Mouse (Mus musculus) heart, embryonic 11.5 days (tissue): ENCODE data around the gene Cdc42ep3. TPM values are rescaled to one million over a fixed set of nuclear protein-coding genes. Genes with fewer than 3 reads are reported as not detected.

Experiments used
- ATAC-seq: fragments of 200-750 bp; cut with Nextera tagmentation; replicated peaks from 2 replicates; pipeline ENCODE4 v1.8.0; 2017; ENCODE audit warnings: moderate library complexity; ENCODE audit not compliant: insufficient number of reproducible peaks, low FRiP score, low TSS enrichment
- H3K27ac ChIP-seq: fragments of 300-500 bp; sonication (generic); 2 replicates; pipeline ENCODE4 v1.5.1; 2014; ENCODE audit warnings: mild to moderate bottlenecking, low read depth, low read length
- H3K27me3 ChIP-seq: fragments of 300-500 bp; sonication (generic); 2 replicates; pipeline ENCODE4 v1.6.1; 2014; ENCODE audit warnings: mild to moderate bottlenecking, low read length, mixed read lengths; ENCODE audit not compliant: control insufficient read depth, insufficient read depth
- H3K36me3 ChIP-seq: fragments of 300-500 bp; sonication (generic); 2 replicates; pipeline ENCODE4 v1.6.1; 2014; ENCODE audit warnings: mild to moderate bottlenecking, low read length, moderate library complexity, mixed read lengths; ENCODE audit not compliant: control insufficient read depth, insufficient read depth
- H3K4me1 ChIP-seq: fragments of 300-500 bp; sonication (generic); 2 replicates; pipeline ENCODE4 v1.6.1; 2014; ENCODE audit warnings: low read length; ENCODE audit not compliant: control insufficient read depth, insufficient read depth
- H3K4me2 ChIP-seq: fragments of 300-500 bp; sonication (generic); 2 replicates; pipeline ENCODE4 v1.6.1; 2014; ENCODE audit warnings: mild to moderate bottlenecking, moderate library complexity
- H3K4me3 ChIP-seq: fragments of 300-500 bp; sonication (generic); 2 replicates; pipeline ENCODE4 v1.5.1; 2014; ENCODE audit warnings: low read depth, low read length
- H3K9ac ChIP-seq: fragments of 300-500 bp; sonication (generic); 2 replicates; pipeline ENCODE4 v1.6.1; 2014; ENCODE audit warnings: mild to moderate bottlenecking, low read depth, low read length, moderate library complexity
- H3K9me3 ChIP-seq: fragments of 300-500 bp; sonication (generic); replicated peaks from 2 replicates; pipeline ENCODE4 v1.6.1; 2016; ENCODE audit warnings: low read length; ENCODE audit not compliant: control insufficient read depth
- WGBS: fragments of 180-500 bp; shearing (Covaris S2); extraction: QIAGEN DNeasy Blood & Tissue Kit; methylation state at CpG from one replicate; pipeline ENCODE4 v1.1.7; 2014; ENCODE audit not compliant: insufficient replicate concordance; 5-methylcytosine and 5-hydroxymethylcytosine counted together
- polyA plus RNA-seq: library from polyadenylated mRNA; unstranded; fragments of >200 nt; fragmentation: Nextera tagmentation; extraction: Ambion mirVana; gene quantifications from 2 replicates; pipeline ENCODE4 v1.2.1, GENCODE M21; 2014

Cdc42ep3 gene
- polyA plus RNA-seq, 1 experiment from 2014 or later, result 35.0 TPM

DNA sequence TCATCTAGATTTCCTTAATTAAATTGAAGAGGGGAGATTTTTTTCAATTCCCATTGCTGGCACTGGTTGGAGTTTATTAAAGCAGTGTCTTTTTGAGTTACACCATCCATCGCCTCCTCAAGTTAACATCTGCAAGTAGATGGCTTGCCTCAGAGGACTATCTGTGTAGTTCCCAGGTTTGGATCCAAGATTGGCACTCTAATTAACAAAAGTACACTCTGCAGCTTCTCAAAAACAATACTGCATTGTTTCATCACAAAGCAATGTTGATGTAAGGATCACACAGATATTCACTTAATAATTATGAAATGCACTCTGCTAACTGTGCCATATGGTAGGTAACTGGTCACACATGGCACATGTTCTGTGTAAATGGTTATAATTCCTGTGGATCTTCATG lies 45.4 kb downstream of the Cdc42ep3 start:
- no peak for ATAC-seq
- Histone ChIP-seq H3K4me3 (no peak overlapping the region), H3K27ac (no peak overlapping the region), H3K9ac (no peak overlapping the region), H3K9me3 (no peaks in the 10 kb centered on the region), H3K36me3 (no peaks in the 10 kb centered on the region), H3K4me2 (no peak overlapping the region), H3K27me3 (no peaks in the 10 kb centered on the region), H3K4me1 (no peaks in the 10 kb centered on the region)
- 78% methylated on average over 1 of the region's 1 CpGs for WGBS

DNA sequence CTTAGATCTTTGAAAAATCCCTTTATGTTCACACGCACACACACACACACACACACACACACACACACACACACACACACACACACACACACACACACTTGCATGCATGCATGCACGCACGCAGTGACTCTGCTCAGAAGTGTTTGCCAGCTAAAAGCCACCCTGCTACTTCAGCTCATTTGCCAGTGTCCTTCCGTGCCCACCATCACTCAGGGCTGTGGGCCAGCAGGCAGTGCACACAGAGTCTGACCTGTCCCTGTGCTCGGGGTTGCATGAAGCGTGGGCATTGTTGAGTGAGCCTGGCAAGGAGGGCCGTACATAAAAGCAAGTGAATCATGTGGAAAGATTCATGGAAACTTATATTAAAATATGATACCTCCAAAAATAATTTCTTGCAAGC lies 49.2 kb downstream of the Cdc42ep3 start:
- Histone ChIP-seq H3K4me1 (no peaks in the 10 kb centered on the region), H3K4me3 (no peak overlapping the region), H3K36me3 (no peaks in the 10 kb centered on the region), H3K9ac (no peak overlapping the region), H3K27me3 (no peaks in the 10 kb centered on the region), H3K27ac (no peak overlapping the region), H3K9me3 (no peaks in the 10 kb centered on the region), H3K4me2 (no peak overlapping the region)
- ATAC-seq, result no peak
- WGBS, result 85% methylated on average over 7 of the region's 7 CpGs

DNA sequence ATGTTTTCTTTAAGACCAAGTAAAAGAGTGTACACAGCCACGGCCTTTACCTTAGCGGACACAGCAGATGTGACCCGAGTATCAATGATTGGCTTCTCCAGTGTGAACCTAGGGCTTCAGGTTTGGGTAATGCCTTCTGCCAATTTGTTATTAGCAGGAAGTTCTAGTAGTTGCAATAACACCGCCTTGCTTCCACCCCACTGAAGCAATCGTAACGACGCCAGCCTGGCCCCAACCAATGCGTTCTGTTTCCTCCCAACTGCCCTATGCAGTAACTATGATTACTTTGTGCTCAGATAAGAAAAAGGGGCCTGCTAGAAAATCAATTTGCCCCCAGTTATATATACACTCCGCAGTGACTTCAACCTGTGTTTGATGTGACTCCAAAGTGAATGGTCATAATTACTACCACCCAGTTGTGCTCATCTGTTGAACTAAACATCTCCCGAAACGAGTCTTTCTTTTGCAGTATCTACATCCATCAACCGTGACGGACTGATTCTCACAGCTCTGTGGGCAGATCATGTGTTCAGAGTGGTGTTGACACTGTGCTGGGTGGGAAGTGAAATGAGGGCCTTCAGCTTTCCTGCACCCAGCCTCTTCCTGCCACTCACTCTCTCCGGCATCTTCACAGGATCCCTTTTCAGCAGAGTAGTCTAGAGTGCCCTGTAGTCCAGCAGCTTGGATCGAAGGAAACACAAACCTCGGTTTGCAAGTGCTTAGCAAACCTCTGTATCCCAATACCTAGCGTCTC lies 51.0 kb downstream of the Cdc42ep3 start:
- H3K27ac ChIP-seq, result no peak overlapping the region
- 86% methylated on average over 17 of the region's 17 CpGs for WGBS
- H3K4me1 ChIP-seq, result no peaks in the 10 kb centered on the region

DNA sequence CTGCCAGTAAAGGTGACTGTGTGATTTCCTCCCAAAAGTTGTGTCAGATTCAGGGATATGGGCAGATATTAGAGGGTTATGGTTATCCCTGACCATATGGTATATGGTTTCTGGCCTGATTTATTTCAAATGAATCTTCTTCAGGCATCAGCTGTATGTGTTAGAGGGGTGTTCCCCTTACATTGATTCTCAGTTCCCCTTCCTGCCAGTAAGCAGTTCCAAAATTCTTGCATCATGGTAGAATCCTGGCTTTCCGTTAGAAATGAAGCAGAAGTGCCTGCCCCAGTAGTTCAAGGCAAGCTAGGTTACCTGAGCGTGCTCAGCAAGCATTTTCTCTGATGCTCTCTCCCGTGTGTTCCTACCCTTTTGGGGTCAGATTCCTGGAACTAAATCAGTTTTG lies 51.7 kb downstream of the Cdc42ep3 start:
- H3K27ac ChIP-seq, result no peak overlapping the region
- H3K4me2 ChIP-seq, result no peak overlapping the region
- H3K36me3 ChIP-seq, result no peaks in the 10 kb centered on the region
- 79% methylated on average over 3 of the region's 3 CpGs for WGBS
- H3K9ac ChIP-seq, result no peak overlapping the region
- no peak overlapping the region for H3K4me3 ChIP-seq
- no peaks in the 10 kb centered on the region for H3K9me3 ChIP-seq
- no peaks in the 10 kb centered on the region for H3K27me3 ChIP-seq
- no peaks in the 10 kb centered on the region for H3K4me1 ChIP-seq
- ATAC-seq, result no peak

More for the DNA sequence above, 51.0 kb downstream of the Cdc42ep3 start:
- no peaks in the 10 kb centered on the region for H3K36me3 ChIP-seq
- no peak overlapping the region for H3K4me3 ChIP-seq
- H3K9ac ChIP-seq, result no peak overlapping the region
- no peak for ATAC-seq
- H3K4me2 ChIP-seq, result no peak overlapping the region
- no peaks in the 10 kb centered on the region for H3K9me3 ChIP-seq
- H3K27me3 ChIP-seq, result no peaks in the 10 kb centered on the region

DNA sequence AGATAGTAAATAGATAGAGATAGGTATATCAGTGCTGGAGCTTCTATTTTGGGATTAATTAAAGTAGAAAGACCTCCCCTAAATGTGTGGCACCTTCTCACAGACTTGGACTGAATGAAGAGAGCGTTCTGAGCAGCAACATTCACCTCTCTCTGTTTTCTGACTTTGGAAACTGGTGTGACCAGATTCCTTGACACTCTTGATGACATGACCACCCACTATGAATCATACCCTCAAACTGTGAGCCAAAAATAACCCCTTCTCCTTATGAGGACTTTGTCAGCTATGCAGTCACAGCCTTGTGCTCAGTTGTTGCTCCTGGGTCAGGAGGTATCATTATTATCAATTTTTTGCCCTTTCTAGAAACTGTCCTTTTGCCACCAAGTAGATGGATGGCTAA lies 55.0 kb downstream of the Cdc42ep3 start:
- Histone ChIP-seq H3K27ac (peak overlapping the region; percentile 17; the same call in 1 of the 2 replicates), H3K4me2 (no peak overlapping the region), H3K9ac (no peak overlapping the region), H3K4me1 (peaks cover 7% of the 10 kb centered on the region; the same call in 1 of the 2 replicates), H3K36me3 (no peaks in the 10 kb centered on the region), H3K9me3 (no peaks in the 10 kb centered on the region), H3K27me3 (no peaks in the 10 kb centered on the region), H3K4me3 (no peak overlapping the region)
- WGBS, result 71% methylated on average over 1 of the region's 1 CpGs
- ATAC-seq, result no peak

DNA sequence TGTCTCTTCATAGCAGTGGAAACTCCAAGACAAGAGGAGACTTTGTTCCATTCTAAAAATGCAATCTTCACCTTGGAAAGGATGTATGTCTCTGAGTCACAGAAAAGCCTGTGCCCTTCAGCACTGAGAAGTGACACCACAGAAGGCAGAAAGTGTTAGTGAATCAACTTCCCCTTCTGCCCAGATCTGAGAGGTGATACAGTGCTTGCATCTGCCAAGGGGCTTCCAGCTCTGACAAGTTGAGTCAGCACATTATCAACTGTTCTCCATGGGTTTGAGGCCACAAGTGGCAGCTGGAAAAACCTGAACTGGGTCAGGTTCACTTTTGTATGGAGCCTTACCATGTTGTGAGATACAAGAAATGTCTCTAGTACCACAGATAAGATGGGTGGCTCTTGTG lies 55.9 kb downstream of the Cdc42ep3 start:
- no peaks in the 10 kb centered on the region for H3K36me3 ChIP-seq
- H3K27ac ChIP-seq, result no peak overlapping the region
- no peak overlapping the region for H3K4me2 ChIP-seq
- H3K9me3 ChIP-seq, result no peaks in the 10 kb centered on the region
- no peak overlapping the region for H3K9ac ChIP-seq
- H3K4me3 ChIP-seq, result no peak overlapping the region
- H3K27me3 ChIP-seq, result no peaks in the 10 kb centered on the region
- no peak for ATAC-seq
- peaks cover 7% of the 10 kb centered on the region; the same call in 1 of the 2 replicates for H3K4me1 ChIP-seq

DNA sequence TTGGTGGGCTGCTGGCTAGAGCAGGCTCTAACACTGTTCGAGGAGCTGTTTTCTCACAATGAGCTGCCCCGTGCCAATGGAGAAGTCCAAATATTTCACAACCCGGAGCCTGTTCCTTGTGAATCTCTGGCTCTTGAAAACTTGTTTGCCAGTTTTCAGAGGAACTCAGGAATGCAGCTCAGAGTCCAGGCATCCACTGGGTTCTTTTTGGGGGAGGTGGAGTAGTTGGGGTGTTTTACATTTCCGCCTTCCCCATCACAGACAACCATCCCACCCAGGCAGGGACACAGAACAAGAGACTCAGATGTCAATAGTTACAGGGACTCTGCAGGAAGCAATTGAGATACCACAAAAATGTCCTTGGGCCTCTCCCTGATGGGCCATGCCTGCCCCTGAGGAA lies 59.0 kb downstream of the Cdc42ep3 start:
- ATAC-seq, result no peak
- Histone ChIP-seq H3K4me1 (peaks cover 7% of the 10 kb centered on the region; the same call in 1 of the 2 replicates), H3K9ac (no peak overlapping the region), H3K27ac (no peak overlapping the region), H3K36me3 (no peaks in the 10 kb centered on the region), H3K27me3 (no peaks in the 10 kb centered on the region), H3K9me3 (no peaks in the 10 kb centered on the region), H3K4me2 (no peak overlapping the region), H3K4me3 (no peak overlapping the region)
- WGBS, result 59% methylated on average over 4 of the region's 4 CpGs

DNA sequence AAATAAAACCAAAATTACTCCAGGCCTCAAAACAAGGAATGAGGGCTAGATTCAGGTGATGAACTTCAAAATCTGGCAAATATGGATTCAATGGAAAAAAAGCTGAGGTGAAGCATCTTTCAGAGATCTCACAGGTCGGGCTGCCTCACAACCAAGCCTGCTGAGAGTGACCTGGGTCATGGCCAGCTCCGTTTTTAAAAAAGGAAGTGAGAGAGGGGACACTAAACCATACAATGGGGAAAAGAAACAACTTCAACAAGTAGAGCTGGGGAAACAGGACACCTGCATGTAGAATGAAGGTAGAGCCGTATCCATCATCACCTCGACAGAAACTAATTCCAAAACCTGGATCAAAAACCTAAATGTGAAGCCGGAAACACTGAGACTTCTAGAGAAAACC lies 63.2 kb downstream of the Cdc42ep3 start:
- WGBS, result 75% methylated on average over 5 of the region's 5 CpGs

DNA sequence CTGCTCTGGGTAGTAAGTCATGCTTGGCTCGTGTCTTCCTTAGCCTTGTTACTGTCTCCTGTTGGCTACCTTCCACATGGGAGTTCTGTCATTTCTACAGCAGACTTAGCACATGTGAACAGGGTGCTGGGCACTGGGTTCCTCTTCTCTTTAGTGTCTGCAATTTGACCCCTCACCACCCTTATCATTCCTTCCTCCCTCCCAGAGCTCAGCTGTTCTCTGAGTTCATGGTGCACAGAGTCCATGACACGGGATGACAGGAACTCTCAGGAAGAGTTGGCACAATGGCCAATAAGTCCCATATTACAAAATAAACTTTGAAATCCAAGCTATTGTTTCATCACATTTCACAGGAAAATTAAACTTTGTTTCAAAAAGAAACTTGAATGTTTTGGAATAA lies 64.2 kb downstream of the Cdc42ep3 start:
- no peaks in the 10 kb centered on the region for H3K27me3 ChIP-seq
- H3K9ac ChIP-seq, result no peak overlapping the region
- H3K36me3 ChIP-seq, result no peaks in the 10 kb centered on the region
- H3K4me2 ChIP-seq, result no peak overlapping the region
- H3K9me3 ChIP-seq, result 0 out of 2 replicates have a peak, but pooled peaks cover 2% of the 10 kb centered on the region
- H3K4me1 ChIP-seq, result peaks cover 3% of the 10 kb centered on the region; the same call in 1 of the 2 replicates
- H3K4me3 ChIP-seq, result no peak overlapping the region
- no peak overlapping the region for H3K27ac ChIP-seq
- 63% methylated on average over 2 of the region's 2 CpGs for WGBS
- ATAC-seq, result no peak

More for the DNA sequence above, 63.2 kb downstream of the Cdc42ep3 start:
- H3K27me3 ChIP-seq, result no peaks in the 10 kb centered on the region
- H3K4me2 ChIP-seq, result no peak overlapping the region
- H3K4me1 ChIP-seq, result peaks cover 10% of the 10 kb centered on the region; the same call in 1 of the 2 replicates
- no peak overlapping the region for H3K27ac ChIP-seq
- ATAC-seq, result no peak
- no peak overlapping the region for H3K4me3 ChIP-seq
- no peak overlapping the region for H3K9ac ChIP-seq
- H3K36me3 ChIP-seq, result no peaks in the 10 kb centered on the region
- 0 out of 2 replicates have a peak, but pooled peaks cover 2% of the 10 kb centered on the region for H3K9me3 ChIP-seq
